8 mouse cellular contexts compared by ENCODE assay signal in genomic region chr4:153975768-153976167, GRCm38 (mm10). TPM values are rescaled to one million over a fixed set of nuclear protein-coding genes. Genes with fewer than 3 reads are reported as not detected.
A peak's percentile ranks its signal among the peaks of the same experiment; 100 is the strongest.
DNase-seq lines count a peak whose midpoint lies in the region; ATAC-seq lines count a peak whose summit lies in the region.

No protein-coding gene starts in this region.

- H3K27ac ChIP-seq in heart, embryonic 12.5 days (ENCODE audit: poor library complexity, severe bottlenecking), result no peak overlapping the region
- H3K27ac ChIP-seq in forebrain, embryonic 13.5 days, result no peak overlapping the region
- H3K27ac ChIP-seq in macrophage, result no peak overlapping the region

- no peaks in the 10 kb centered on the region for H3K9me3 ChIP-seq in heart, embryonic 12.5 days (replicated peaks)
- no peaks in the 10 kb centered on the region for H3K9me3 ChIP-seq in forebrain, embryonic 13.5 days (replicated peaks)

- peaks cover 38% of the 10 kb centered on the region for H3K79me2 ChIP-seq in macrophage (ENCODE audit: inconsistent target)

- peak overlapping the region; percentile 86 for H3K4me3 ChIP-seq in heart, embryonic 12.5 days
- peak overlapping the region; percentile 92 for H3K4me3 ChIP-seq in forebrain, embryonic 13.5 days
- peak overlapping the region; percentile 64 for H3K4me3 ChIP-seq in macrophage (ENCODE audit: inconsistent target)

- peak overlapping the region; percentile 92 for H3K4me2 ChIP-seq in heart, embryonic 12.5 days
- H3K4me2 ChIP-seq in forebrain, embryonic 13.5 days, result peak overlapping the region; percentile 97

- ATAC-seq in heart, embryonic 12.5 days (ENCODE audit: insufficient number of reproducible peaks, low FRiP score), result no peak
- ATAC-seq in forebrain, embryonic 13.5 days, result no peak
- ATAC-seq in monocyte, adult 5-6 weeks (replicated peaks; ENCODE audit: insufficient number of reproducible peaks, low FRiP score, low TSS enrichment, poor library complexity, severe bottlenecking), result no peak

- H3K4me1 ChIP-seq in heart, embryonic 12.5 days (replicated peaks), result peaks cover 20% of the 10 kb centered on the region
- peaks cover 28% of the 10 kb centered on the region for H3K4me1 ChIP-seq in forebrain, embryonic 13.5 days

- 42% methylated on average over 6 of the region's 6 CpGs for WGBS in heart, embryonic 12.5 days
- 44% methylated on average over 6 of the region's 6 CpGs for WGBS in forebrain, embryonic 13.5 days
- WGBS in macrophage (ENCODE audit: missing documents), result 30% methylated on average over 4 of the region's 6 CpGs

- peak overlapping the region; percentile 85 for H3K9ac ChIP-seq in heart, embryonic 12.5 days
- peak overlapping the region; percentile 90 for H3K9ac ChIP-seq in forebrain, embryonic 13.5 days

- DNase-seq in heart, adult 8-10 months (ENCODE audit: low spot score), result no peak
- DNase-seq in CD4-positive helper T cell, adult 2 months (ENCODE audit: low read depth, low spot score), result peak; percentile 15
- no peak for DNase-seq in ovary, postnatal 14 days (ENCODE audit: low spot score)
- DNase-seq in urinary bladder, postnatal 25 days (ENCODE audit: low spot score), result no peak

- H3K36me3 ChIP-seq in heart, embryonic 12.5 days, result peaks cover 31% of the 10 kb centered on the region
- H3K36me3 ChIP-seq in forebrain, embryonic 13.5 days (ENCODE audit: poor library complexity, severe bottlenecking), result peaks cover 31% of the 10 kb centered on the region
- H3K36me3 ChIP-seq in macrophage (ENCODE audit: inconsistent target), result peaks cover 19% of the 10 kb centered on the region; the same call in 1 of the 2 replicates

- no peaks in the 10 kb centered on the region for H3K27me3 ChIP-seq in heart, embryonic 12.5 days (replicated peaks)
- H3K27me3 ChIP-seq in forebrain, embryonic 13.5 days, result no peaks in the 10 kb centered on the region

RNA-seq across cellular contexts. Expression of gene Cep104, which starts 0.8 kb away (rescaled TPM):
- polyA plus RNA-seq in heart, embryonic 12.5 days (2016; fragmentation: Nextera tagmentation; extraction: Ambion mirVana), result 17.3 and 18.0 TPM in 2 replicates
- 10 to 100 TPM; 29.4 to 34.6 (median 32.1) TPM for total RNA-seq in heart, adult 8-10 months (2022)
- 19.9 and 20.4 TPM in 2 replicates for polyA plus RNA-seq in forebrain, embryonic 13.5 days (2015; fragmentation: Nextera tagmentation; extraction: Ambion mirVana)
- 10 to 100 TPM in 22 of 26 experiments, 1 to 10 TPM in 4; 4.2 to 41.4 (median 24.1) TPM for total RNA-seq in macrophage (2018; cell fraction: chromatin; rRNA removed)
- total RNA-seq in macrophage (2018; cell fraction: cytosol; rRNA removed), result 10 to 100 TPM in 24 of 26 experiments, 1 to 10 TPM in 2; 7.2 to 13.4 (median 12.1) TPM
- total RNA-seq in macrophage (2018; cell fraction: nucleus; rRNA removed), result 10 to 100 TPM in 17 of 26 experiments, 1 to 10 TPM in 9; 5.4 to 22.1 (median 13.3) TPM
- polyA plus RNA-seq in macrophage (2018), result 8.7 to 10.8 TPM (median 10.1 TPM) in 3 replicates
- total RNA-seq in monocyte, adult 5-6 weeks (2017), result 3.7 to 8.5 TPM (median 3.9 TPM) in 3 replicates

RNA-seq across cellular contexts. Expression of gene Dffb, which starts 0.8 kb away (rescaled TPM):
- 5.6 and 6.5 TPM in 2 replicates for polyA plus RNA-seq in heart, embryonic 12.5 days (2016; fragmentation: Nextera tagmentation; extraction: Ambion mirVana)
- total RNA-seq in heart, adult 8-10 months (2022), result 1 to 10 TPM; 1.1 to 5.3 (median 2.0) TPM
- polyA plus RNA-seq in forebrain, embryonic 13.5 days (2015; fragmentation: Nextera tagmentation; extraction: Ambion mirVana), result 12.4 and 12.7 TPM in 2 replicates
- total RNA-seq in macrophage (2018; cell fraction: chromatin; rRNA removed), result 10 to 100 TPM in 14 of 26 experiments, 1 to 10 TPM in 12; 1.8 to 21.5 (median 10.2) TPM
- total RNA-seq in macrophage (2018; cell fraction: cytosol; rRNA removed), result 1 to 10 TPM in 15 of 26 experiments, under 1 TPM in 11; 0.24 to 2.8 (median 1.4) TPM
- 10 to 100 TPM in 3 of 26 experiments, 1 to 10 TPM in 23; 1.1 to 12.4 (median 4.7) TPM for total RNA-seq in macrophage (2018; cell fraction: nucleus; rRNA removed)
- polyA plus RNA-seq in macrophage (2018), result 1.7 to 3.2 TPM (median 2.0 TPM) in 3 replicates
- 15.3 to 16.6 TPM (median 15.4 TPM) in 3 replicates for total RNA-seq in monocyte, adult 5-6 weeks (2017)

RNA-seq across cellular contexts. Expression of gene A430005L14Rik, which starts 18.7 kb away (rescaled TPM):
- 49.7 and 51.9 TPM in 2 replicates for polyA plus RNA-seq in heart, embryonic 12.5 days (2016; fragmentation: Nextera tagmentation; extraction: Ambion mirVana)
- 10 to 100 TPM; 13.1 to 19.2 (median 14.2) TPM for total RNA-seq in heart, adult 8-10 months (2022)
- 82.9 and 86.8 TPM in 2 replicates for polyA plus RNA-seq in forebrain, embryonic 13.5 days (2015; fragmentation: Nextera tagmentation; extraction: Ambion mirVana)
- total RNA-seq in macrophage (2018; cell fraction: chromatin; rRNA removed), result 10 to 100 TPM in 6 of 26 experiments, 1 to 10 TPM in 20; 1.6 to 11.4 (median 5.2) TPM
- 10 to 100 TPM in 25 of 26 experiments, 1 to 10 TPM in 1; 8.9 to 26.3 (median 21.2) TPM for total RNA-seq in macrophage (2018; cell fraction: cytosol; rRNA removed)
- total RNA-seq in macrophage (2018; cell fraction: nucleus; rRNA removed), result 10 to 100 TPM in 8 of 26 experiments, 1 to 10 TPM in 17, not detected in 1; 3.9 to 20.2 (median 8.3) TPM
- polyA plus RNA-seq in macrophage (2018), result 19.3 to 38.5 TPM (median 20.7 TPM) in 3 replicates
- total RNA-seq in monocyte, adult 5-6 weeks (2017), result 27.5 to 38.1 TPM (median 30.3 TPM) in 3 replicates

RNA-seq across cellular contexts. Expression of gene Lrrc47, which starts 35.8 kb away (rescaled TPM):
- polyA plus RNA-seq in heart, embryonic 12.5 days (2016; fragmentation: Nextera tagmentation; extraction: Ambion mirVana), result 21.8 and 27.2 TPM in 2 replicates
- total RNA-seq in heart, adult 8-10 months (2022), result 10 to 100 TPM; 30.6 to 37.7 (median 32.4) TPM
- 20.3 and 20.9 TPM in 2 replicates for polyA plus RNA-seq in forebrain, embryonic 13.5 days (2015; fragmentation: Nextera tagmentation; extraction: Ambion mirVana)
- total RNA-seq in macrophage (2018; cell fraction: chromatin; rRNA removed), result 10 to 100 TPM in 24 of 26 experiments, 1 to 10 TPM in 2; 6.5 to 60.8 (median 25.7) TPM
- 10 to 100 TPM; 21.6 to 32.6 (median 28.4) TPM for total RNA-seq in macrophage (2018; cell fraction: cytosol; rRNA removed)
- 10 to 100 TPM; 13.4 to 38.9 (median 28.3) TPM for total RNA-seq in macrophage (2018; cell fraction: nucleus; rRNA removed)
- polyA plus RNA-seq in macrophage (2018), result 25.5 to 54.1 TPM (median 32.8 TPM) in 3 replicates
- total RNA-seq in monocyte, adult 5-6 weeks (2017), result 43.7 to 56.2 TPM (median 54.8 TPM) in 3 replicates

RNA-seq across cellular contexts. Expression of gene Smim1, which starts 50.3 kb away (rescaled TPM):
- polyA plus RNA-seq in heart, embryonic 12.5 days (2016; fragmentation: Nextera tagmentation; extraction: Ambion mirVana), result 64.6 and 77.0 TPM in 2 replicates
- total RNA-seq in heart, adult 8-10 months (2022), result 1 to 10 TPM; 4.5 to 9.7 (median 6.5) TPM
- polyA plus RNA-seq in forebrain, embryonic 13.5 days (2015; fragmentation: Nextera tagmentation; extraction: Ambion mirVana), result 2.2 TPM in 2 replicates
- 10 to 100 TPM in 1 of 26 experiments, 1 to 10 TPM in 8, under 1 TPM in 4, not detected in 13; 0.11 to 10.1 (median 2.0) TPM for total RNA-seq in macrophage (2018; cell fraction: chromatin; rRNA removed)
- 1 to 10 TPM in 14 of 26 experiments, under 1 TPM in 12; 0.31 to 2.2 (median 1.2) TPM for total RNA-seq in macrophage (2018; cell fraction: cytosol; rRNA removed)
- 1 to 10 TPM in 8 of 26 experiments, under 1 TPM in 13, not detected in 5; 0.18 to 2.1 (median 0.65) TPM for total RNA-seq in macrophage (2018; cell fraction: nucleus; rRNA removed)
- polyA plus RNA-seq in macrophage (2018), result 1.2 to 1.8 TPM (median 1.7 TPM) in 3 replicates
- total RNA-seq in monocyte, adult 5-6 weeks (2017), result 0.10 to 1.1 TPM (median 0.49 TPM) in 3 replicates
